Mouse (Mus musculus) lung, embryonic 16.5 days (tissue): ENCODE measurements around the gene Ubtfl1. TPM values are rescaled to one million over a fixed set of nuclear protein-coding genes. Genes with fewer than 3 reads are reported as not detected.
A peak's percentile ranks its signal among the peaks of the same experiment; 100 is the strongest.
"Not testable (repeated sequence)": the region's sequence is repeated elsewhere in the genome, so short reads cannot be mapped to it uniquely, and the experiment has no call there.

Source experiments
- ATAC-seq: fragments of 200-750 bp; cut with Nextera tagmentation; 2 replicates; pipeline ENCODE4 v1.8.0; 2017; ENCODE audit warnings: low read depth, mild to moderate bottlenecking, moderate library complexity
- H3K27ac ChIP-seq: fragments of 300-500 bp; sonication (generic); 2 replicates; pipeline ENCODE4 v1.5.1; 2014; ENCODE audit warnings: mild to moderate bottlenecking, control low read depth, low read length
- H3K27me3 ChIP-seq: fragments of 300-500 bp; sonication (generic); 2 replicates; pipeline ENCODE4 v1.6.1; 2014; ENCODE audit warnings: low read depth, low read length, mixed read lengths; ENCODE audit not compliant: control insufficient read depth, insufficient read depth
- H3K36me3 ChIP-seq: fragments of 300-500 bp; sonication (generic); 2 replicates; pipeline ENCODE4 v1.6.1; 2014; ENCODE audit warnings: low read length; ENCODE audit not compliant: control insufficient read depth, insufficient read depth
- H3K4me1 ChIP-seq: fragments of 300-500 bp; sonication (generic); replicated peaks from 2 replicates; pipeline ENCODE4 v1.6.1; 2014; ENCODE audit warnings: low read length, mixed read lengths; ENCODE audit not compliant: control insufficient read depth, insufficient read depth
- H3K4me2 ChIP-seq: fragments of 300-500 bp; sonication (generic); 2 replicates; pipeline ENCODE4 v1.6.1; 2014; ENCODE audit warnings: low read depth, low read length, control low read depth
- H3K4me3 ChIP-seq: fragments of 300-500 bp; sonication (generic); 2 replicates; pipeline ENCODE4 v1.5.1; 2014; ENCODE audit warnings: mild to moderate bottlenecking, low read length, control low read depth
- H3K9ac ChIP-seq: fragments of 300-500 bp; sonication (generic); 2 replicates; pipeline ENCODE4 v1.6.1; 2014; ENCODE audit warnings: low read length, control low read depth
- H3K9me3 ChIP-seq: fragments of 300-500 bp; sonication (generic); 2 replicates; pipeline ENCODE4 v1.6.1; 2016; ENCODE audit warnings: low read length; ENCODE audit not compliant: control insufficient read depth
- WGBS: fragments of 180-500 bp; shearing (Covaris S2); extraction: QIAGEN DNeasy Blood & Tissue Kit; methylation state at CpG from one replicate; pipeline ENCODE4 v1.1.7; 2014; 5-methylcytosine and 5-hydroxymethylcytosine counted together
- polyA plus RNA-seq: library from polyadenylated mRNA; unstranded; fragments of >200 nt; fragmentation: Nextera tagmentation; extraction: Ambion mirVana; gene quantifications from 2 replicates; pipeline ENCODE4 v1.2.1, GENCODE M21; 2015

Gene Ubtfl1
- not detected in 2 replicates for polyA plus RNA-seq

DNA sequence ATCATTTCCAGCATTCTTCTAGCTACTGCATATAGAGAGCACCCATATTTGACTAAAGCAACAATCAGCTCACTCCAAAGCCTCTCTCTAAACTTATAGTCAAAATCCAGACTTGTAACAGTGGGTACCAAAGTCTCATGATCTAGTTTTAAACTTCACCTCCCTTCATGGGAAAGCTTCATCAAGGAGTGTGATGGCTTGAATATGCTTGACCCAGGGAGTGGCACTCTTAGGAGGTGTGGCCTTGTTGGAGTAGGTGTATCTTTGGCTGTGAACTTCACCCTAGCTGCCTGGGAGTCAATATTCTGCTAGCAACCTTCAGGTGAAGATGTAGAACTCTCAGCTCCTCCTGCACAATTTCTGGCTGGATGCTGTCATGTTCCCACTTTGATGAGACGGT, at the start of gene Ubtfl1:
Gene Ubtfl1, plus strand, starts transcription at position 301 of the 400 bp plus-strand sequence.
- no peaks in the 10 kb centered on the region for H3K4me1 ChIP-seq
- WGBS, result 53% methylated on average over 1 of the region's 1 CpGs
- H3K4me3 ChIP-seq, result no peak within 1 kb of the TSS
- ATAC-seq, result no peak
- H3K36me3 ChIP-seq, result no peaks in the 10 kb centered on the region
- no peak within 1 kb of the TSS for H3K9ac ChIP-seq
- no peak within 1 kb of the TSS for H3K27ac ChIP-seq
- H3K4me2 ChIP-seq, result no peak within 1 kb of the TSS
- H3K9me3 ChIP-seq, result no peaks in the 10 kb centered on the region
- no peaks in the 10 kb centered on the region for H3K27me3 ChIP-seq

DNA sequence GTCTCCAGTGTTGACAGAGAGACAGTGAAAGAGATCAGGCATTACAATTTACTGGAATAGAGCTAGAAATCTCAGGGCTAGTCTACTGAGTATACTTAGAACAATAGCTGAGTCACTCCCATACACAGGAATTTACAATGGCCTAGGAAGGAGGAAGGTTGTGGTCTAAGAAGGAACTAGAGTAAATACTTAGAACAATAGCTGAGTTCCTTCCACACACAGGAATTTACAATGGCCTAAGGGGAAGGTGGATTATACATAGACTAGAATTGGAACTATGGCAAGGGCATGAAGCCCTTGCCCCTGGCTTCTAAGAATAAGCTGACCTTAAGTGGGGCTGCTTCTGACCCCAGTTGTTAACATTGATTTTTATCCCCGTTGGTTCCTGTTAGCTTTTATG, 31.2 kb upstream of the Ubtfl1 start:
- H3K36me3 ChIP-seq, H3K9ac ChIP-seq, H3K9me3 ChIP-seq, H3K27ac ChIP-seq, H3K4me3 ChIP-seq, H3K27me3 ChIP-seq, H3K4me2 ChIP-seq, H3K4me1 ChIP-seq, ATAC-seq: not testable (repeated sequence)
- 64% methylated on average over 1 of the region's 1 CpGs for WGBS

DNA sequence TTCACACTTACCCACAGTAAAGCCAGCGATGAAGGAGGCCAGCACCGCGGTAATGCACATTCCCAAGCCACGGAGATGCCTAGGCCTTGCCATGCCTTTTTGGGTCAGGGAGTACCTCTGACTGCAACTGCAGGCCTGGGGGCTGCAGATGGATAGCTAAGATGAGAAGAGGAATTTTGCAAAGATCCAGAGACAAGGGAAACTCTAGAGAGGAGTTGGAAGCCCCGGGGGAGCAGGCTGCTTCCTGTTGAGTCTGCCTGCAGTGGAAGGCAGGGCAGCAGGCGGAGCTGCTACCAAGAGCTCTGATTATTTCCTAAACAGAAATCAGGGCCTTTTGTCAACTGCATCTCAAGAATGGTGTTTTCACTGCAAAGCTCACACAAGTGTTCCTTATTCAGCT, 18.4 kb upstream of the Ubtfl1 start:
- Histone ChIP-seq H3K36me3 (no peaks in the 10 kb centered on the region), H3K4me3 (peak overlapping the region; percentile 19; the same call in 1 of the 2 replicates), H3K4me2 (peak overlapping the region; percentile 35; the same call in 1 of the 2 replicates), H3K9ac (peak overlapping the region; percentile 49; the same call in 1 of the 2 replicates), H3K27ac (no peak overlapping the region), H3K27me3 (no peaks in the 10 kb centered on the region), H3K4me1 (no peaks in the 10 kb centered on the region), H3K9me3 (no peaks in the 10 kb centered on the region)
- no peak for ATAC-seq
- 23% methylated on average over 6 of the region's 6 CpGs for WGBS

DNA sequence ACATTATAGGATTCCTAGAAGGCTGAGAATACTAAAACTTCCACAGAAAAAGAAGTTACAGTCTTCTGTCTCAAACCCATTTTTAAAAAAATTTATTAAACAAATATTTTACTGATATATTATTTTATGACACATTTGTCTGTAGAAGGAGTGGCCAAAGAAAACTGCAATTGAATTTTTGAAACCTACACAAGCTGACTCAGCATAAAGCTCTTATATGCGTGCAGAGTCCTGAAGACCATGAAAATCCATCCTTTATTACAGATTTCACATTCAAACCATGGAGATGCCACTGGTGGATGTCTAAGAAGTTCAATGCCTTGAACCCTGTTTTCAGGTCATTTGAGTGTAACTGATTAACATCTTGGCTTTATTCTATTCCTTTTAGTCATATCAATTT, 4.6 kb upstream of the Ubtfl1 start:
- WGBS, result 76% methylated on average over 1 of the region's 1 CpGs
- Histone ChIP-seq H3K4me3 (no peak overlapping the region), H3K4me1 (no peaks in the 10 kb centered on the region), H3K9ac (no peak overlapping the region), H3K4me2 (no peak overlapping the region), H3K27me3 (no peaks in the 10 kb centered on the region), H3K36me3 (no peaks in the 10 kb centered on the region), H3K9me3 (no peaks in the 10 kb centered on the region), H3K27ac (no peak overlapping the region)
- no peak for ATAC-seq

DNA sequence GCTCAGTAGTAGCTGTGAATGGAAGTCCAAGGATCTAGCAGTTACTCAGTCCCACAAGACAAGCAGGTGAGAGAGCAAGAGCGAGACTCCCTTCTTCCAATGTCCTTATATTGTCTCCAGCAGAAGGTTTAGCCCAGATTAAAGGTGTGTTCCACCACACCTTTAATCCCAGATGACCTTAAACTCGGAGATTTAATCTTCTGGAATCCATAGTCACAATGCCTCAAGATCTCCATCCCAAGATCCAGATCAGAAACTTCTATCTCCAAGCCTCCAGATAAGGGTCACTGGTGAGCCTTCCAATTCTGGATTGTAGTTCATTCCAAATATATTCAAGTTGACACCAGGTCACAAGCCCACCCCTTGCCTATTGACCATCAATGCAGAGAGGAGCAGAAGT, 1.3 kb upstream of the Ubtfl1 start, which contains the start of gene Naalad2:
Gene Naalad2, minus strand, starts transcription at position 101 of the 400 bp plus-strand sequence.
- WGBS, result 65% methylated on average over 2 of the region's 2 CpGs
- not testable (repeated sequence) for H3K4me2 ChIP-seq, H3K27ac ChIP-seq, H3K9me3 ChIP-seq, H3K9ac ChIP-seq, H3K4me1 ChIP-seq, H3K27me3 ChIP-seq, ATAC-seq, H3K4me3 ChIP-seq, H3K36me3 ChIP-seq

DNA sequence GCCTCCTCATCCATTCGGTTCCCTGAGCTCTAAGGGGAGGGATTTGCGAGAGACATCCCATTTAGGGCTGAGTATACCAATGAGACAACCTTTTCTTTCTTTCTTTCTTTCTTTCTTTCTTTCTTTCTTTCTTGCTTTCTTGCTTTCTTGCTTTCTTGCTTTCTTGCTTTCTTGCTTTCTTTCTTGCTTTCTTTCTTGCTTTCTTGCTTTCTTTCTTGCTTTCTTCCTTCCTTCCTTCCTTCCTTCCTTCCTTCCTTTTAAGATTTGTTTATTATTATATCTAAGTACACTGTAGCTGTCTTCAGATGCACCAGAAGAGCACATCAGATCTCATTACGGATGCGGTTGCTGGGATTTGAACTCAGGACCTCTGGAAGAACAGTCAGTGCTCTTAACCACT, 8.2 kb downstream of the Ubtfl1 start:
- not testable (repeated sequence) for H3K4me2 ChIP-seq, H3K9me3 ChIP-seq, H3K9ac ChIP-seq, H3K36me3 ChIP-seq, H3K27me3 ChIP-seq, H3K4me1 ChIP-seq, H3K27ac ChIP-seq, H3K4me3 ChIP-seq, ATAC-seq
- 71% methylated on average over 4 of the region's 4 CpGs for WGBS

DNA sequence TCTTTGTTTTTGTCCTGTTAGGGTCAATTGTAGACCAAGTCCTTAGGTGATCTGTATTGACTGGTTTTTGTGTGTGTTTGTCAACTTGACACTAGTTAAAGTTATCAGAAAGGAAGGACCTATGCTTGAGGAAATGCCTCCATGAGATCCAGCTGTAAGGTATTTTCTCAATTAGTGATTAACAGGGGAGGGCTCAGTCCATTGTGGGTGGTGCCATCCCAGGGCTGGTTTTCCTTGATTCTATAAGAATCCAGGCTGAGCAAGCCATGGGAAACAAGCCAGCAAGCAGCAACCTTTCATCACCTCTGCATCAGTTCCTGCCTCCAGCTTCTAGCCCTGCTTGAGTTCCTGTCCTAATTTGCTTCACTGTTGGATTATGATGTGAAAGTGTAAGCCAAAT, 26.1 kb downstream of the Ubtfl1 start, which contains the start of gene Mbd3l2:
Gene Mbd3l2, plus strand, starts transcription at position 301 of the 400 bp plus-strand sequence.
- no peaks in the 10 kb centered on the region for H3K9me3 ChIP-seq
- H3K27ac ChIP-seq, result no peak within 1 kb of the TSS
- H3K9ac ChIP-seq, result no peak within 1 kb of the TSS
- no peaks in the 10 kb centered on the region for H3K27me3 ChIP-seq
- H3K4me2 ChIP-seq, result no peak within 1 kb of the TSS
- no peak within 1 kb of the TSS for H3K4me3 ChIP-seq
- no peak for ATAC-seq
- H3K36me3 ChIP-seq, result no peaks in the 10 kb centered on the region
- no peaks in the 10 kb centered on the region for H3K4me1 ChIP-seq

DNA sequence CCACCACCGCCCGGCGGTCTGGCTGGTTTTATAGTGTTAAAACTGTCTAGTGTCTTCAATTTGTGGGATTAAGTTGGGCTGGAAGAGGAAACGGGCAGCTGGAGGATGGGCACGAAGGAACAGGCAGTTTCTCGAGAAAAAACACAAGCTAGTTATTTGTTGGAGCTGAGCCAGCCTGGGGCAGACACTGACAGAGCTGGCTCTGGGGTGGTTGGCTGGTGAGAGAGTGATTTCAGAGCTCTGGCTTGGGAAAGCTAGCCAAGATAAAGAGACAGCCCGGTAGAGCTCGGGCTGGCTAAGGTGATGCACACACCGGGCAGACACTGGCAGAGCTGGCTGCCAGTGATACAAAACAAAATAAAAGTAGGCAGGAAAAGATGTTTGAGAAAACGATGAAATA, 27.5 kb downstream of the Ubtfl1 start:
- 63% methylated on average over 10 of the region's 10 CpGs for WGBS
- Histone ChIP-seq H3K9ac (no peak overlapping the region), H3K4me1 (no peaks in the 10 kb centered on the region), H3K4me2 (no peak overlapping the region), H3K27me3 (no peaks in the 10 kb centered on the region), H3K36me3 (no peaks in the 10 kb centered on the region), H3K9me3 (no peaks in the 10 kb centered on the region), H3K27ac (no peak overlapping the region), H3K4me3 (no peak overlapping the region)
- no peak for ATAC-seq

DNA sequence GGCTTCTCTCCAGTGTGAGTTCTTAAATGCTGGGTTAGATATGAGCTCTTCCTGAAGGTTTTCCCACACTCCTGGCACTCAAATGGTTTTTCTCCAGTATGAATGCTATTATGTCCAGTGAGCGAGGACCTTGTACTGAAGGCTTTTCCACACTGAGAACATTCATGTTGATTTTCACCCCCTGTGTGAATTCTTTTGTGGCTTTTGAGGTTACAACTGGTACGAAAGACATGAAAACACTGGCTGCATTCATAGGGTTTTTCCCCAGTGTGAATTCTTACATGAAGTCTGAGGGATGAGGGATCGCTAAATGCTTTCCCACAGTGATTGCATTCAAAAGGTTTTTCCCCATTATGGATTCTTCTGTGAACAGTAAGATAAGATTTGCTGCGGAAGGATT, 52.3 kb downstream of the Ubtfl1 start:
- Histone ChIP-seq H3K9ac (no peak overlapping the region), H3K4me2 (no peak overlapping the region), H3K4me3 (no peak overlapping the region), H3K36me3 (peaks cover 14% of the 10 kb centered on the region), H3K27me3 (no peaks in the 10 kb centered on the region), H3K9me3 (peaks cover 4% of the 10 kb centered on the region), H3K27ac (no peak overlapping the region), H3K4me1 (no peaks in the 10 kb centered on the region)
- no peak for ATAC-seq
- WGBS, result 94% methylated on average over 4 of the region's 4 CpGs
